Mouse (Mus musculus) intestine, embryonic 16.5 days (tissue): ENCODE data around the gene B4gat1. TPM values are rescaled to one million over a fixed set of nuclear protein-coding genes. Genes with fewer than 3 reads are reported as not detected.

Experiments used
- ATAC-seq: fragments of 200-750 bp; cut with Nextera tagmentation; 2 replicates; pipeline ENCODE4 v1.8.0; 2017; ENCODE audit warnings: moderate TSS enrichment, moderate library complexity
- H3K27ac ChIP-seq: fragments of 300-500 bp; sonication (generic); 2 replicates; pipeline ENCODE4 v1.5.1; 2014; ENCODE audit warnings: mild to moderate bottlenecking, low read length
- H3K27me3 ChIP-seq: fragments of 300-500 bp; sonication (generic); replicated peaks from 2 replicates; pipeline ENCODE4 v1.6.1; 2014; ENCODE audit warnings: low read length, control low read depth, mixed read lengths; ENCODE audit not compliant: control insufficient read depth, insufficient read depth
- H3K36me3 ChIP-seq: fragments of 300-500 bp; sonication (generic); 2 replicates; pipeline ENCODE4 v1.6.1; 2014; ENCODE audit warnings: low read length, control low read depth; ENCODE audit not compliant: control insufficient read depth, insufficient read depth
- H3K4me1 ChIP-seq: fragments of 300-500 bp; sonication (generic); 2 replicates; pipeline ENCODE4 v1.6.1; 2014; ENCODE audit warnings: low read length, control low read depth, mixed read lengths; ENCODE audit not compliant: control insufficient read depth, insufficient read depth
- H3K4me2 ChIP-seq: fragments of 300-500 bp; sonication (generic); 2 replicates; pipeline ENCODE4 v1.6.1; 2014; ENCODE audit warnings: low read depth, low read length, control low read depth
- H3K4me3 ChIP-seq: fragments of 300-500 bp; sonication (generic); 2 replicates; pipeline ENCODE4 v1.5.1; 2014; ENCODE audit warnings: mild to moderate bottlenecking, low read length
- H3K9ac ChIP-seq: fragments of 300-500 bp; sonication (generic); 2 replicates; pipeline ENCODE4 v1.6.1; 2014; ENCODE audit warnings: low read depth, low read length
- H3K9me3 ChIP-seq: fragments of 300-500 bp; sonication (generic); 2 replicates; pipeline ENCODE4 v1.6.1; 2016; ENCODE audit warnings: low read length, control low read depth; ENCODE audit not compliant: control insufficient read depth
- WGBS: fragments of 180-500 bp; shearing (Covaris S2); extraction: QIAGEN DNeasy Blood & Tissue Kit; methylation state at CpG from one replicate; pipeline ENCODE4 v1.1.7; 2014; 5-methylcytosine and 5-hydroxymethylcytosine counted together
- polyA plus RNA-seq: library from polyadenylated mRNA; unstranded; fragments of >200 nt; fragmentation: Nextera tagmentation; extraction: Ambion mirVana; gene quantifications from 2 replicates; pipeline ENCODE4 v1.2.1, GENCODE M21; 2015

B4gat1 gene
- polyA plus RNA-seq, 1 experiment from 2014 or later = 39.3 TPM

- peak; percentile 48 for ATAC-seq
- Histone ChIP-seq H3K4me2 (peak overlapping the region; percentile 67), H3K9ac (peak overlapping the region; percentile 14), H3K27ac (peak overlapping the region; percentile 63), H3K4me3 (peak overlapping the region; percentile 63), H3K4me1 (peaks cover 51% of the 10 kb centered on the region), H3K27me3 (peaks cover 16% of the 10 kb centered on the region; the same call in 1 of the 2 replicates), H3K9me3 (no peaks in the 10 kb centered on the region; the same call in 1 of the 2 replicates), H3K36me3 (no peaks in the 10 kb centered on the region)
- 3% methylated on average over 20 of the region's 20 CpGs for WGBS
Measured at GRCm38 (mm10) chr19:5072389-5073019, 33.9 kb downstream of the B4gat1 start.

DNA sequence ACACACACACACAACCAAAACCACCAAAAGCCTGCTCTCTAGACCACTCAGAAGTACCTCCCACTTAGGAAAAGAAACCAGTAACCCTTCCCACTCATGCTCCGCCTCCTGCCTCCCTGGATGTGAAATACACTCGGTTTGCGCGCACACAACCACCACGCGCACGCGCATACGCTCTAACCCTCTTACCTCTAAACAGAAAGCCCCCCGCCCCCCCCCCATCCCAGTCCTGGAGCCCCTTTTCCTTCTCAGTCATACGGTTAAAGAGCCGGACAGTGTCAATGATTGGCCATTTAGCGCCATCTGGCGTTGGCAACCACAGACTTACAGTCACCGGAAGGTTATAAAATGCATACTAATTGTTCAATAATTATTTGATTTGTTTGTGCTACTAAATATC lies 34.4 kb downstream of the B4gat1 start:
- Histone ChIP-seq H3K27ac (peak overlapping the region; percentile 63; the same call in 1 of the 2 replicates), H3K4me3 (peak overlapping the region; percentile 63), H3K36me3 (no peaks in the 10 kb centered on the region), H3K4me2 (peak overlapping the region; percentile 67), H3K9me3 (no peaks in the 10 kb centered on the region; the same call in 1 of the 2 replicates), H3K27me3 (peaks cover 15% of the 10 kb centered on the region; the same call in 1 of the 2 replicates), H3K4me1 (peaks cover 45% of the 10 kb centered on the region), H3K9ac (no peak overlapping the region)
- 1% methylated on average over 15 of the region's 15 CpGs for WGBS
- peak; percentile 9; the same call in 1 of the 2 replicates for ATAC-seq

- no peaks in the 10 kb centered on the region for H3K36me3 ChIP-seq
- 24% methylated on average over 5 of the region's 5 CpGs for WGBS
- H3K4me1 ChIP-seq = peaks cover 40% of the 10 kb centered on the region
- no peak overlapping the region for H3K9ac ChIP-seq
- H3K27ac ChIP-seq = no peak overlapping the region
- H3K9me3 ChIP-seq = no peaks in the 10 kb centered on the region; the same call in 1 of the 2 replicates
- ATAC-seq = no peak
- no peak overlapping the region for H3K4me2 ChIP-seq
- peaks cover 11% of the 10 kb centered on the region; the same call in 1 of the 2 replicates for H3K27me3 ChIP-seq
- no peak overlapping the region for H3K4me3 ChIP-seq
Measured at GRCm38 (mm10) chr19:5073518-5073917, 34.9 kb downstream of the B4gat1 start.

DNA sequence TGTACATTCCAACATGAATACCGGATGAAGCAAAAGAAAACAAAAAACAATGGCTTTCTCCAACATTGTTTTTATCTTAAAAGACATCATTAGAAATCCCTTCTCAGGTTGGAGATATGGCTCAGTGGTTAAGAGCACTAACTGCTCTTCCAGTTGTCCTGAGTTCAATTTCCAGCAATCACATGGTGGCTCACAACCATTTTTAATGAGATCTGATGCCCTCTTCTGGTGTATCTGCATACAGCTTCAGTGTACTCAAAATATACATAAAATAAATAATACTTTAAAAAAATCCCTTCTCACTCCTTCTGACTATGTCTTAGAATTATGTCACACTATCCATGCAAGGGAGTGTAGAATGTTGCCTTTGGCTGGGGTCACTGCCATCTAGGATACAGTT lies 40.7 kb downstream of the B4gat1 start:
- ATAC-seq = no peak
- no peak overlapping the region for H3K27ac ChIP-seq
- no peaks in the 10 kb centered on the region for H3K4me1 ChIP-seq
- H3K27me3 ChIP-seq = peaks cover 39% of the 10 kb centered on the region
- no peaks in the 10 kb centered on the region; the same call in 1 of the 2 replicates for H3K9me3 ChIP-seq
- no peak overlapping the region for H3K4me3 ChIP-seq
- no peak overlapping the region for H3K9ac ChIP-seq
- WGBS = 80% methylated on average over 1 of the region's 1 CpGs
- no peak overlapping the region for H3K4me2 ChIP-seq
- H3K36me3 ChIP-seq = no peaks in the 10 kb centered on the region

DNA sequence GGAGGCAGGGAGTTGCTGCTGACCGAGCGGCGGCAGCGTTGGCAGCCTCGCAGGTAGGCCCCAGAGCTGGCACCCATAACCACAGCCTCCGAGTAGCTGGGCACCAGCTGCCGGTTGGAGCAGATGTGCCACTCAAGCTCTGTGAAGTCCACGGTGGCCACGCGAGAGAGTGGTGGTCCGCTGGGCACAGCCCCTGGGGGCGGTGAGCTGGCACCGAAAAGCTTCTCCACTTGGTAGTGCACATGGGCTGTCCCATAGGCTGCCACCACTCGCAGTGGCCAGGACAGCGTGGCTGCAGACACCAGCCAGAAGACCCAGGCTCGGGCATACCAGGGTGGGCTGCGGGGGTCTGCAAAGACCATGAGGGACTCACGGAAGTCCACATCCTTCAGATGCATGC lies 43.4 kb downstream of the B4gat1 start:
- Histone ChIP-seq H3K4me2 (no peak overlapping the region), H3K4me3 (no peak overlapping the region), H3K36me3 (no peaks in the 10 kb centered on the region), H3K27ac (no peak overlapping the region), H3K9me3 (no peaks in the 10 kb centered on the region), H3K27me3 (peaks cover 61% of the 10 kb centered on the region), H3K4me1 (peaks cover 7% of the 10 kb centered on the region), H3K9ac (no peak overlapping the region)
- ATAC-seq = no peak
- 60% methylated on average over 18 of the region's 18 CpGs for WGBS

DNA sequence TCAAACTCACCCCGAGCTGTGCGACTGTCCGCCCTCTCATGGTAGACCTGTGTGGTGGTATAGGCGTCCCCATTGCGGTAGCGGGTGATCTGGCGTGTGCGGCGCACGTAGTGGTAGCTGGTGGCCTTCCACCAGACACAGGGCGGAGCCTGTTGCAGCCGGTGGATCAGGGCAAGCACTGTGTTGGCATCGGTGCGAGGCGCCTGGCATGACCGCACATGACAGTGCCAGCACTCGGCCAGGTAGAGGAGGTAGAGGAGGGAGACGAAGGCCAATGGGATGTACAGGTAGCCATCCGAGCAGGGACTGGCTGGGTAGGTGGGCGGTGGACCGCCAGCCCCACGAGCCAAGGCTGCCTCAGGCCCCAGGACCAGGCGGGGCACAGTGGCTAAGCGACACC lies 44.0 kb downstream of the B4gat1 start:
- Histone ChIP-seq H3K36me3 (no peaks in the 10 kb centered on the region), H3K4me2 (no peak overlapping the region), H3K4me3 (no peak overlapping the region), H3K9me3 (no peaks in the 10 kb centered on the region), H3K9ac (no peak overlapping the region), H3K27me3 (peaks cover 61% of the 10 kb centered on the region), H3K4me1 (peaks cover 9% of the 10 kb centered on the region), H3K27ac (no peak overlapping the region)
- ATAC-seq = no peak
- WGBS = 62% methylated on average over 24 of the region's 24 CpGs

GRCm38 (mm10) chr19:5083961-5084833 lies 45.6 kb downstream of the B4gat1 start:
- ATAC-seq = no peak
- Histone ChIP-seq H3K27ac (no peak overlapping the region), H3K9ac (peak overlapping the region; percentile 48; the same call in 1 of the 2 replicates), H3K4me3 (peak overlapping the region; percentile 56), H3K9me3 (no peaks in the 10 kb centered on the region), H3K27me3 (peaks cover 61% of the 10 kb centered on the region), H3K4me2 (0 out of 2 replicates have a peak overlapping the region, but pooled peaks have one; percentile 91), H3K36me3 (no peaks in the 10 kb centered on the region), H3K4me1 (peaks cover 14% of the 10 kb centered on the region)
- WGBS = 56% methylated on average over 3 of the region's 3 CpGs

DNA sequence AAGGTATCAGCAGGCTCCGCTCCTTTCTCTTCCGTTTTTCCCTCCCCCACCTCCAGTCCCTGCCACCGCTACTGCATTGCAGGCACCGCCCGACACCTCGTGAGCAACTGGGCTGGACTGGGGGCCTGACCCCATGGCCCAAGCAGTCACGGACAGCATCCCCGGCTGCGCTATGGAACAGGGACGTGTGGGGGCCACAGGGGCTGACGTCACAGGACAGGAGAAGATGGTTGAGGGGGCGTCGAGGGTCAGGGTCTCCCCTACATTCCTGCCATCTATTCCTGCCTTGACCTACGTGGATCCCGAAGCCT lies 46.2 kb downstream of the B4gat1 start:
- ATAC-seq = no peak
- H3K27ac ChIP-seq = no peak overlapping the region
- H3K4me1 ChIP-seq = peaks cover 17% of the 10 kb centered on the region
- peak overlapping the region; percentile 48 for H3K9ac ChIP-seq
- H3K36me3 ChIP-seq = no peaks in the 10 kb centered on the region
- no peaks in the 10 kb centered on the region for H3K9me3 ChIP-seq
- peaks cover 60% of the 10 kb centered on the region for H3K27me3 ChIP-seq
- WGBS = under 1% methylated on average over 15 of the region's 15 CpGs
- H3K4me3 ChIP-seq = peak overlapping the region; percentile 56
- peak overlapping the region; percentile 91 for H3K4me2 ChIP-seq

DNA sequence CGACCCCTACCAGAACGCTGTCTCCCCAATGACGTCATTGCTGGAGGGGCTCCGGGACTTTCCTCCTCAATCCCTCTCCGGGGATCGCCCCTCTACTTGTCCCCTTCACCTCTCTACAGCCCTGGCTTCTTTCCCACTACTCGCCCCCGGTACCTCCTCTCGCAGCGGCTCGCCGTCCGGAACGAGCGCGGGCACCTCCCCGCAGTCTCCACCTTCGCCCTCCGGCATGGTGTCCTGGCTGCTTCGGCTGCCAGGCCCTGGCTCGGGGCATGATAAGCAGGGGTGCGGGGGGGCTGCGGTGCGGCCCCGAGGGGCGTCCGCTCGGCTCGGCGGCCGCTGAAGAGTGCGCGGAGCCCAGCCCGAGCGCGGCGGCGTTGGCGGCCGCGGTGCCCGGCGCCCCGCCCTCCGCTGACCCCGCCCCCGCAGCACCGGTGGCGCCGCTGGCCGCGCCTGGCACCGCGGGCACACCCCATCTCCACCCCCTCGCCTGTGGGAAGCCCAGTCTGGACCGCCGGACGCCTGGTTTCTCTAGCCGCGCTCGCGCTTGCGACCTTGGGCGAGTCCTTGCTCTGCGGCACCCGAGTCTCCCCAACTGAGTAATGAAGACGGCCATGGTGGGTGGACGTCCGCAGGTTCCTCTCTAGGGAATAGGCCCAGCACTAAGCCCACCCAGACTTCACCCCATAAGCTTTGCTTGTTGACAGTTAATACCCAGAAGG lies 46.7 kb downstream of the B4gat1 start, which contains the start of gene Tmem151a:
Gene Tmem151a (minus strand): TSS at position 387 of the 719 bp plus-strand sequence.
- H3K27ac ChIP-seq = no peak within 1 kb of the TSS
- H3K27me3 ChIP-seq = peaks cover 56% of the 10 kb centered on the region
- no peaks in the 10 kb centered on the region for H3K9me3 ChIP-seq
- no peaks in the 10 kb centered on the region for H3K36me3 ChIP-seq
- 1% methylated on average over 67 of the region's 69 CpGs for WGBS
- peak within 1 kb of the TSS; percentile 48 for H3K9ac ChIP-seq
- ATAC-seq = no peak
- H3K4me2 ChIP-seq = peak within 1 kb of the TSS; percentile 91
- peak within 1 kb of the TSS; percentile 56 for H3K4me3 ChIP-seq
- H3K4me1 ChIP-seq = peaks cover 17% of the 10 kb centered on the region
